Mouse (Mus musculus) liver, embryonic 16.5 days (tissue): ENCODE data around the gene Prdm11. TPM values are rescaled to one million over a fixed set of nuclear protein-coding genes. Genes with fewer than 3 reads are reported as not detected.

Source experiments
- ATAC-seq: fragments of 200-750 bp; cut with Nextera tagmentation; 2 replicates; pipeline ENCODE4 v1.8.0; 2017; ENCODE audit warnings: low read depth, mild to moderate bottlenecking, moderate number of reproducible peaks, moderate library complexity
- H3K27ac ChIP-seq: fragments of 300-500 bp; sonication (generic); 2 replicates; pipeline ENCODE4 v1.5.1; 2014; ENCODE audit warnings: mild to moderate bottlenecking, low read length
- H3K27me3 ChIP-seq: fragments of 300-500 bp; sonication (generic); 2 replicates; pipeline ENCODE4 v1.6.1; 2014; ENCODE audit warnings: low read depth, low read length, mixed read lengths; ENCODE audit not compliant: control insufficient read depth, insufficient read depth
- H3K36me3 ChIP-seq: fragments of 300-500 bp; sonication (generic); 2 replicates; pipeline ENCODE4 v1.6.1; 2014; ENCODE audit warnings: mild to moderate bottlenecking; ENCODE audit not compliant: control insufficient read depth, insufficient read depth
- H3K4me1 ChIP-seq: fragments of 300-500 bp; sonication (generic); 2 replicates; pipeline ENCODE4 v1.6.1; 2014; ENCODE audit warnings: low read depth, low read length, mixed read lengths; ENCODE audit not compliant: control insufficient read depth
- H3K4me2 ChIP-seq: fragments of 300-500 bp; sonication (generic); 2 replicates; pipeline ENCODE4 v1.6.1; 2014; ENCODE audit warnings: low read depth, low read length, mixed read lengths
- H3K4me3 ChIP-seq: fragments of 300-500 bp; sonication (generic); 2 replicates; pipeline ENCODE4 v1.5.1; 2014; ENCODE audit warnings: low read depth, mild to moderate bottlenecking, low read length
- H3K9ac ChIP-seq: fragments of 300-500 bp; sonication (generic); 2 replicates; pipeline ENCODE4 v1.6.1; 2014; ENCODE audit warnings: low read depth, low read length
- H3K9me3 ChIP-seq: fragments of 300-500 bp; sonication (generic); replicated peaks from 2 replicates; pipeline ENCODE4 v1.6.1; 2016; ENCODE audit warnings: low read length; ENCODE audit not compliant: control insufficient read depth
- WGBS: fragments of 180-500 bp; shearing (Covaris S2); extraction: QIAGEN DNeasy Blood & Tissue Kit; methylation state at CpG from one replicate; pipeline ENCODE4 v1.1.7; 2014; ENCODE audit not compliant: insufficient replicate concordance; 5-methylcytosine and 5-hydroxymethylcytosine counted together
- polyA plus RNA-seq: library from polyadenylated mRNA; unstranded; fragments of >200 nt; fragmentation: Nextera tagmentation; extraction: Ambion mirVana; gene quantifications from 2 replicates; pipeline ENCODE4 v1.2.1, GENCODE M21; 2015

Prdm11 gene
- polyA plus RNA-seq, 1 experiment from 2014 or later = 1.2 TPM

DNA sequence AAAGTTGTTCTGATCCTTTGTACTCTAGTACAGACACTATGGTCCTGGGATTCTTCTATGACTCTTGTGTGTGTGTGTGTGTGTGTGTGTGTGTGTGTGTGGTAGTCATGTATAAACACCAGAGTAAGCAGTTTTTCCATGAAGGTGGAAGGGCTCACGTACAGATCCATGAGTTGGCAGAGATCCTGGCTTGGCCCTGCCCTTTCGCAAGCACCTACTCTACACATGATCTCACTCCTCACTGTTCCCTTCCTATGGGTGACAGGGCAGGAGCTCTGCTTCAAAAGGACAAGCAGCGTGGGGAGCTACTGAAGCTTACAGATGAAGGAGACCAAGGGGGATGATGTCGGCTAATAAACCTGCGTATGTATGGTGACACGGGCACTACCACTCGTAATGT is 18.3 kb downstream of the Prdm11 start:
- Histone ChIP-seq H3K27ac (no peak overlapping the region), H3K4me2 (no peak overlapping the region), H3K9me3 (no peaks in the 10 kb centered on the region), H3K4me3 (no peak overlapping the region), H3K9ac (no peak overlapping the region), H3K36me3 (no peaks in the 10 kb centered on the region), H3K4me1 (no peaks in the 10 kb centered on the region; the same call in 1 of the 2 replicates), H3K27me3 (no peaks in the 10 kb centered on the region)
- 78% methylated on average over 7 of the region's 7 CpGs for WGBS
- ATAC-seq = no peak

DNA sequence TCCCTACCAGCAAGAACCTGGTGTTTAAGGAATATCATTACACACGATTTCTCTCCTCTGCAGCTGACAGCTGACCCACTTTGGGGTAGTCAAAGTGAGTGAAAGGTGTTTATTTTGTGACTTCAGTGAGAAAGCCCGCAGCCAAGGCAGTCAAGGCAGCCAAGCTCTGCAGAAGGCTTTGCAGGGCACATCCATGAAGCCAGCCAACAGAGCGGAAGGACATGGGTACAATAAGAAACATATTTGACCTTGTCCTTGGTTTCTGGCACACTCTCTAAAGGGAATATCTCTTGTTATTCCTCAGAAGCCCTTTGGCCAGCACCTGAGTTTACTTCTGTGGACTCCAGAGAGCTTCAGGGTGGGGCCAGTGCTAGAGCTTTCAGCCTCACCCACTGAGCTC is 21.5 kb downstream of the Prdm11 start:
- no peak overlapping the region for H3K9ac ChIP-seq
- no peaks in the 10 kb centered on the region for H3K27me3 ChIP-seq
- WGBS = 58% methylated on average over 3 of the region's 3 CpGs
- no peaks in the 10 kb centered on the region for H3K9me3 ChIP-seq
- no peak overlapping the region for H3K4me2 ChIP-seq
- no peak overlapping the region for H3K4me3 ChIP-seq
- no peak overlapping the region for H3K27ac ChIP-seq
- H3K36me3 ChIP-seq = no peaks in the 10 kb centered on the region
- no peak for ATAC-seq
- H3K4me1 ChIP-seq = no peaks in the 10 kb centered on the region; the same call in 1 of the 2 replicates

DNA sequence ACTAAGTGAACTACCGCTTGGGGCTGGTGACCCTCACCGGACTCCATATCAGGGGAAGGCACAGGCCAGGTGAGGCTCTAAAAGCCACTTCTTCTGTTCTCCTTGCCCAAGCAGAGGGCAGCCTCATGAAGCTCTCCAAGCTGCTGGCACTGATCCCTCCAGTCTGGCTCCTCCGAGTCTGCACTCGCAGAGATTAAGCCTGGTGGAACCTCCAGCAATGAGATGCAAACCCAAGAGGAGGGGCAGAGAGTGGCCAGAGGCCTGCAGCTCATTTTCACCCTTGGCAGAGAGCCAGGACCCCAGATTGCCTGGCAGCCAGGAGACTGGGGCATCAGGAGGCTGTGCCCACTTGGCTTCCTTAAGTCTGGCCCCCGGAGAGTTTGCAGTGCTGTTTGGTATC is 27.1 kb downstream of the Prdm11 start:
- 71% methylated on average over 5 of the region's 5 CpGs for WGBS
- Histone ChIP-seq H3K4me1 (peaks cover 14% of the 10 kb centered on the region), H3K4me2 (no peak overlapping the region), H3K27me3 (no peaks in the 10 kb centered on the region), H3K9ac (no peak overlapping the region), H3K9me3 (no peaks in the 10 kb centered on the region), H3K4me3 (no peak overlapping the region), H3K36me3 (no peaks in the 10 kb centered on the region), H3K27ac (no peak overlapping the region)
- no peak for ATAC-seq

DNA sequence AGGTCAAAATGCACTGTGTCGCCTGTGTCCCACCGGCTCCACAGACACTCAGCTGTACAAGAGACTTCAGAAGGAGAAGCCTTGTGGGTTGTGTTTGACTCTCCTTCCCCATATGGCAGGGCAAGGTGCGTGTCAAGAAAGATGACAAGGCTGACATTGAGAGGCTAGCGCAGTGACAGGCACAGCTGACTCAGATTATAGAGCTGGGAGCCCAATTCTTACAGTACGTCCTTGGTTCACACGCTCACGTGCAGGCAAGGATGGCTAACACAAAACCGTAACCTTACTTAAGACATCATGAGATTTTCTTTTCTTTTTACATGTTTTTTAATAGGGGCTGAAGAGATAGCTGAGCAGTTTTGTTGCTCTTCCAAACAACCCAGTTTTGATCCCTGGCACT is 28.8 kb downstream of the Prdm11 start:
- Histone ChIP-seq H3K9ac (no peak overlapping the region), H3K36me3 (no peaks in the 10 kb centered on the region), H3K27me3 (no peaks in the 10 kb centered on the region), H3K27ac (no peak overlapping the region), H3K4me1 (peaks cover 17% of the 10 kb centered on the region), H3K9me3 (no peaks in the 10 kb centered on the region), H3K4me2 (no peak overlapping the region), H3K4me3 (no peak overlapping the region)
- ATAC-seq = no peak
- WGBS = 84% methylated on average over 8 of the region's 8 CpGs

DNA sequence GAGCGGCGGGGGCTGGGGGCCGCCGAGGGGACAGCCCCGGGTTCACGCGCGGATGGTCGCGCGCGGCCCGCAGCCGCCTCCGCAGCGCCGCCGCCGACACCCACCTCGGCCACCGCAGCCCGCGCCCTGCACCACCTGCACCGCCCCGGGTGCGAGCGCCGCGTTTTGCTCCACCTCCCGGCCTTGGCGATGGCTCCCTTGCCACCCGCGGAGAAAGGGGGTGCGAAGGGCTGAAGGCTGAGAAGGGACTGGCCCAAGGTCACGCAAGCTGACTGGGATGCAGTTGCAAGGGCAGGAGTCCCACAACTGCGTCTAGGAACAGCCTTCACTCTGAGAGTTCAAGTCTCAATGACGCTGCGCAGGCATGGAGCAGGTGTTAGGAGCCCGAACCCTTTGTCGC is 30.9 kb downstream of the Prdm11 start:
- ATAC-seq = peak; percentile 39
- WGBS = 3% methylated on average over 24 of the region's 40 CpGs
- H3K4me3 ChIP-seq = peak overlapping the region; percentile 65
- H3K4me2 ChIP-seq = peak overlapping the region; percentile 95
- H3K36me3 ChIP-seq = no peaks in the 10 kb centered on the region
- H3K27me3 ChIP-seq = no peaks in the 10 kb centered on the region
- H3K4me1 ChIP-seq = peaks cover 17% of the 10 kb centered on the region
- peak overlapping the region; percentile 63 for H3K9ac ChIP-seq
- H3K27ac ChIP-seq = no peak overlapping the region
- H3K9me3 ChIP-seq = no peaks in the 10 kb centered on the region

DNA sequence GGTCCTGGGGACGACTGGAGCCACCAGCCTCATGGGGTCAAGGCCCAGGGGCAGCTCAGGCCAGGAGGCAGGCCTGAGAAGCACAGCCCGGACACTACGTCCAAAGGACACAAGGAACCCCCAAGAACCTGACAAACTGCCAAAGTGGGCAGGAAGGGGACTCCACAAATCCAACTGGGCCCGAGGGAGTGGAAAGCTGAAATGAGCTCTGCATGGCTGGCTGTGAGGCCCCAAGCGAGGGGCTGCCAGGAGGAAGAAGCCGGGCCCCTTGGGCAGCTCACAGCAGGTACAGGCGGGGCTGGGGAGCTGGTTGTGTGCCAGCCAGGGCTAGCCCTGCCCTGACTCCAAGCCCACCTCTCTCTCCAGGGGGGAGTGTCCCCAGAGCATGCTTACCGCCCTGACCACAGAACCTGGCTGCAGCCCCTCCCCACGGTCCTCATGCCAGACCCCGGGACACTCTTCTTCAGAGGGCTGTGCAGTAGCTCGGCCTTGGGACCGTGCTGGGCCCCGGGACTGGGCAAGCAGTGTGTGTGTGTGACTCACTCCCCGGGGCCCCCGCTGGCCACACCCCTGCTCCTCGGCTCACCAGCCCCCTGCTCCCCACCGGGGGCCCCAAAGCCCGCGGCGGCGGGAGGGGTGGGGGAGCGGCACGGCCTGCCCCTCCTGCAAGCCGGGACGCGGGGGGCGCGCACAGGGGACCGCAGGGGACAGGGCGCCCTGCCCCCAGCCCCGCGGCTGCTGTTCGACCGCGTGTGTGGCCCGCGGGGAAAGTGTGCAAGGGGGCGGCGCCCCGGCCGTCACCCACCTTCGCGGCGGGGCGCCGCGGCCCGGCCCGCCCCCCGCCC is 31.7 kb downstream of the Prdm11 start:
- peak overlapping the region; percentile 95 for H3K4me2 ChIP-seq
- H3K4me1 ChIP-seq = peaks cover 18% of the 10 kb centered on the region
- peak overlapping the region; percentile 30 for H3K27ac ChIP-seq
- H3K9me3 ChIP-seq = no peaks in the 10 kb centered on the region
- no peaks in the 10 kb centered on the region for H3K36me3 ChIP-seq
- peak; percentile 80 for ATAC-seq
- peak overlapping the region; percentile 65 for H3K4me3 ChIP-seq
- H3K9ac ChIP-seq = peak overlapping the region; percentile 63
- 4% methylated on average over 44 of the region's 50 CpGs for WGBS
- H3K27me3 ChIP-seq = no peaks in the 10 kb centered on the region

DNA sequence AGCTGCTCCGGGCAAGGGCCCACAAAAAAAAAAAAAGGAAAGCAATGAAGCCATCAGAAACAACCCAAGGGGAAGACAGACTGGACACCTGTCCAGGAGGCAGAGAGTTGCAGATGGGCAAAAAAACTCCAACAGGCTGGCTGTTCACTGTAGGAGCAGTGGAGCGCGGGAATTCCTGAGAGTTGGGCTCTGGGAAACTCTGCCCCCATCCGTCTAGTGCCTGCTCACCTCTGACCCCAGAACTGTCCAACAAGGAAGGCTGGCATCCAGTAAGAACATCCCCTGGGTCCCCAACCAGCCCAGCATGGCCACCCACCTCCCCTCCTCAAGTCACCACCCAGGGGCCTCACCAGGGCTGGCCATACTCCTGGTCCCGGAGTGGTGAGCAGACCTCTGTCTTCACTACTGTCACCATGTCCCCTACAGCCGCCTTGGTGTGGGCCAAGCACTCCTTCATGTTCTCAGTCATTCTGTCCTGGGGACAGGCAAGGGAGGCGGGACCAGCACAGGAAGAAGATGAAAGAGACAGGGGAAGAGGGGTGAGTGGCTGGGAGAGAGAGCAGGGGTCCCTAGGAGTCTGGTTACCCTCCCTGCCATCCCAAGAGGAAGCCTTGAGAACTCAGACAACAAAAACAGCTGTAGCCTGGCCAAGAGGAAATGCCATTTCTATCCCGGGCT is 32.4 kb downstream of the Prdm11 start:
- Histone ChIP-seq H3K27me3 (no peaks in the 10 kb centered on the region), H3K27ac (no peak overlapping the region), H3K36me3 (no peaks in the 10 kb centered on the region), H3K4me3 (peak overlapping the region; percentile 65), H3K4me1 (peaks cover 25% of the 10 kb centered on the region), H3K9ac (peak overlapping the region; percentile 9), H3K9me3 (no peaks in the 10 kb centered on the region), H3K4me2 (peak overlapping the region; percentile 95)
- WGBS = 73% methylated on average over 8 of the region's 8 CpGs
- no peak; the same call in 1 of the 2 replicates for ATAC-seq

DNA sequence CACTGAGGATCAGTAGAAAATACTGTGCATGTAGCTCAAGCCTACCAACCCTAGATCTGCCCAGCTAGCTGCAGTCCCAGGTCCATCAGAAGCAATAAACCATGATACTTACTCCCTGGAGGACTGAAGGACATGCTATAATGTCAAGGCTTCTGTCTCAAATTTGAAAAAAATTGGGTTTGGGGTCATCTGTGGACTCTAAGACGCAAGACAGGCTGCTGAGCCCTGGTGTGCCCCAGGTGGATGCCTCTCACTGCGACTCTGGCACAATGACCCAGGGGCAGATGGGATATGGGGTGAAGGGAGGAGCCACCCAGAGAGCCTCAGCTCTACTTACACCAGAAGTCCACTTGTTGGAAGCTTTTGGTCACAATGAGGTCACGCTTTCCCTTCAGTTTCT is 33.0 kb downstream of the Prdm11 start:
- no peak for ATAC-seq
- peaks cover 31% of the 10 kb centered on the region for H3K4me1 ChIP-seq
- no peaks in the 10 kb centered on the region for H3K36me3 ChIP-seq
- H3K9ac ChIP-seq = no peak overlapping the region
- H3K4me2 ChIP-seq = no peak overlapping the region
- WGBS = 76% methylated on average over 3 of the region's 3 CpGs
- H3K4me3 ChIP-seq = no peak overlapping the region
- H3K27me3 ChIP-seq = no peaks in the 10 kb centered on the region
- H3K27ac ChIP-seq = no peak overlapping the region
- no peaks in the 10 kb centered on the region for H3K9me3 ChIP-seq

DNA sequence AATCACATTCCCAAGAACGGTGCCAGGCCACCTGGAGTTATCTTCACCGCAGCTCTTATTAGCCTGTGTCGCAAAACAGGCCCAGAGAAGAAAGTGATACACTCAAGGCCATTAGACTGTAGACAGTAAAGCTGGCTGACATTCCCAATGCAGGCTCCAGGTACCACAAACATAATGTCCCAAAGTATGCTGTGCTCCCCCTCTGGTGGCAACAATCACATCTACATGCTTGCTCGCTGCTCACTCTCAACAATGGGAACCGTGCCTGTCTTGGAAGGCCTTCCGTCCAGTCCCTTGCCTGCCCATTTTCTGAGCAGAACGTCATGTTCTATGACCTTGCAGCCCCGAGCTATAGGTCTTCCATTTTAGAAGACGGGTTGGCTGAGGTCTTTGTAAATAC is 34.0 kb downstream of the Prdm11 start:
- Histone ChIP-seq H3K9me3 (no peaks in the 10 kb centered on the region), H3K4me1 (peaks cover 33% of the 10 kb centered on the region)

More for the DNA sequence above, 34.0 kb downstream of the Prdm11 start:
- H3K27ac ChIP-seq = no peak overlapping the region
- H3K4me2 ChIP-seq = no peak overlapping the region
- no peaks in the 10 kb centered on the region for H3K27me3 ChIP-seq
- no peak overlapping the region for H3K4me3 ChIP-seq
- no peak overlapping the region for H3K9ac ChIP-seq
- ATAC-seq = no peak
- no peaks in the 10 kb centered on the region for H3K36me3 ChIP-seq
- 81% methylated on average over 9 of the region's 9 CpGs for WGBS
